Mouse (Mus musculus): Measurements from ENCODE around the gene Laptm4a.

- TF ChIP-seq HCFC1 (IDR thresholded peaks at IDR 0.05; ENCODE audit: borderline replicate concordance, insufficient read depth, low read length) (no peak), CHD2 (IDR thresholded peaks at IDR 0.05; ENCODE audit: low read depth, low read length) (no peak), ZC3H11A (IDR thresholded peaks at IDR 0.05; ENCODE audit: borderline replicate concordance, low read depth, low read length) (no peak), MAFK (IDR thresholded peaks at IDR 0.05; ENCODE audit: insufficient read depth, low read depth, low read length) (no peak)
These were observed 5.1 kb upstream of the Laptm4a start for GRCm38 (mm10) chr12:8916378-8916777.
